28 mouse cellular contexts compared by ENCODE assay signal in the genomic region with DNA sequence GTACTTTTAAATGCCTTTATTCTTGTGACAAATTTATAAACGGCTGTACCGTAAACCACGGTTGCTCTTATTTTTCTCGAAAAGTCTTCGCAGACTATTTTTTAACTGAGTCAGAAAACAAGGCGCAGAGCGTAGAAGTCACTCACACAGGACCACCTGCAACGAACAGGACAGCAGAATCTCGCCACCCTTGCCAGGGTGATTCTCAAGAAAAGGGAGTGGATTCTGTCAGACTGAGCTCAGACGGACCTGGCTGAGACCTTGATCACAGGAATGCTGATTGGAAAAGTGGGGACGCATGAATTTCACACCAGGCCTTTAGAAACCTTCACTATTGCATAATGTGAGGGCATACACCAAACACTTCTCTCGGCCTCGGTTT. TPM values are rescaled to one million over a fixed set of nuclear protein-coding genes. Genes with fewer than 3 reads are reported as not detected.
DNase-seq lines count a peak whose midpoint lies in the region; ATAC-seq and TF ChIP-seq lines count a peak whose summit lies in the region.
"Had no signal": no experiment of that assay in that cellular context is flagged by ENCODE, and none has a peak within 500 bp of the region (broad histone marks: within the 10 kb centered on the region; RNA-seq: fewer than 3 reads in every experiment).

No protein-coding gene starts in this region.

- WGBS in hindbrain, embryonic 12.5 days: 22% methylated on average over 13 of the region's 13 CpGs
- WGBS in hindbrain, embryonic 16.5 days: 19% methylated on average over 13 of the region's 13 CpGs
- 28% methylated on average over 13 of the region's 13 CpGs for WGBS in hindbrain, postnatal 0 days

- H3K27me3 ChIP-seq in hindbrain, embryonic 12.5 days: peaks cover 82% of the 10 kb centered on the region
- H3K27me3 ChIP-seq in hindbrain, embryonic 16.5 days (replicated peaks; ENCODE audit: control insufficient read depth, insufficient read depth, low read length): peaks cover 47% of the 10 kb centered on the region
- H3K27me3 ChIP-seq in hindbrain, postnatal 0 days (ENCODE audit: insufficient read depth, low read length): peaks cover 71% of the 10 kb centered on the region

- H3K4me1 ChIP-seq in hindbrain, embryonic 12.5 days: peaks cover 31% of the 10 kb centered on the region
- H3K4me1 ChIP-seq in hindbrain, embryonic 16.5 days (ENCODE audit: control insufficient read depth, insufficient read depth, low read depth, low read length): peaks cover 9% of the 10 kb centered on the region
- H3K4me1 ChIP-seq in hindbrain, postnatal 0 days (ENCODE audit: insufficient read depth, low read length): no peaks in the 10 kb centered on the region

- H3K4me3 ChIP-seq in hindbrain, embryonic 12.5 days: no peak overlapping the region
- H3K4me3 ChIP-seq in hindbrain, embryonic 16.5 days (ENCODE audit: low read length): no peak overlapping the region
- H3K4me3 ChIP-seq in hindbrain, postnatal 0 days (ENCODE audit: low read length): 0 out of 2 replicates have a peak overlapping the region, but pooled peaks have one; percentile 6
- H3K4me3 ChIP-seq: forebrain, embryonic 10.5 days; limb, embryonic 15.5 days; lung, embryonic 15.5 days; megakaryocyte, embryonic 14.5 days had no signal

- H3K9me3 ChIP-seq in hindbrain, embryonic 12.5 days (replicated peaks): 0 out of 2 replicates have a peak, but pooled peaks cover 4% of the 10 kb centered on the region
- peaks cover 8% of the 10 kb centered on the region for H3K9me3 ChIP-seq in hindbrain, embryonic 16.5 days (ENCODE audit: control insufficient read depth, low read length)
- H3K9me3 ChIP-seq in hindbrain, postnatal 0 days (ENCODE audit: low read length): peaks cover 8% of the 10 kb centered on the region; the same call in 1 of the 2 replicates
- H3K9me3 ChIP-seq: limb, embryonic 15.5 days; lung, embryonic 15.5 days had no signal

- H3K4me2 ChIP-seq in hindbrain, embryonic 12.5 days (replicated peaks): peak overlapping the region; percentile 57; the same call in 1 of the 2 replicates
- H3K4me2 ChIP-seq in hindbrain, embryonic 16.5 days (ENCODE audit: low read length): no peak overlapping the region; the same call in 1 of the 2 replicates
- no peak overlapping the region for H3K4me2 ChIP-seq in hindbrain, postnatal 0 days (ENCODE audit: low read depth, low read length)
- H3K4me2 ChIP-seq: limb, embryonic 15.5 days; lung, embryonic 15.5 days had no signal

- H3K27ac ChIP-seq in hindbrain, embryonic 12.5 days: 0 out of 2 replicates have a peak overlapping the region, but pooled peaks have one; percentile 31
- H3K27ac ChIP-seq in hindbrain, embryonic 16.5 days (ENCODE audit: low read depth, low read length): no peak overlapping the region; the same call in 1 of the 2 replicates
- no peak overlapping the region; the same call in 1 of the 2 replicates for H3K27ac ChIP-seq in hindbrain, postnatal 0 days
- H3K27ac ChIP-seq: forebrain, embryonic 10.5 days; limb, embryonic 15.5 days; liver, embryonic 14.5 days; lung, embryonic 15.5 days; stomach, postnatal 0 days had no signal

- no peak overlapping the region for H3K9ac ChIP-seq in hindbrain, embryonic 12.5 days
- H3K9ac ChIP-seq in hindbrain, embryonic 16.5 days (ENCODE audit: low read depth, low read length): no peak overlapping the region
- H3K9ac ChIP-seq in hindbrain, postnatal 0 days (replicated peaks; ENCODE audit: low read length): no peak overlapping the region
- H3K9ac ChIP-seq: limb, embryonic 15.5 days; liver, embryonic 14.5 days; lung, embryonic 15.5 days had no signal

- ATAC-seq in cerebellum, adult (ENCODE audit: insufficient number of reproducible peaks, low FRiP score, low TSS enrichment): no peak
- ATAC-seq in hindbrain, embryonic 12.5 days (ENCODE audit: low FRiP score): no peak
- no peak for ATAC-seq in hindbrain, embryonic 16.5 days
- ATAC-seq in hindbrain, postnatal 0 days: no peak
- ATAC-seq: CD4-positive, CD25-positive, alpha-beta regulatory T cell, adult 4 months; forebrain, embryonic 16.5 days; inflammation-experienced regulatory T-cells, adult 6 months had no signal

- TF ChIP-seq CTCF in hindbrain, postnatal 0 days (IDR thresholded peaks at IDR 0.05; ENCODE audit: low read depth): no peak

- no peaks in the 10 kb centered on the region for H3K36me3 ChIP-seq in hindbrain, embryonic 12.5 days
- H3K36me3 ChIP-seq in hindbrain, embryonic 16.5 days (ENCODE audit: control insufficient read depth, insufficient read depth, low read length): no peaks in the 10 kb centered on the region
- no peaks in the 10 kb centered on the region for H3K36me3 ChIP-seq in hindbrain, postnatal 0 days (ENCODE audit: insufficient read depth, low read length)
- H3K36me3 ChIP-seq: forebrain, embryonic 10.5 days; limb, embryonic 15.5 days; lung, embryonic 15.5 days had no signal

- peak; percentile 31 for DNase-seq in cerebellum, adult 9-10 months
- DNase-seq in hindbrain, postnatal 0 days (ENCODE audit: low spot score): no peak
- DNase-seq in heart, adult 9 months (ENCODE audit: low spot score in 2 of 2): no peak
- DNase-seq in thymus, postnatal 25 days: no peak
- DNase-seq: adrenal gland, postnatal 36 days; gastrocnemius, postnatal 14 days; heart, adult 18-20 months; kidney, adult 18-20 months; layer of hippocampus, adult 9-11 months; lung, postnatal 36 days; right cerebral cortex, postnatal 14 days; thymus, adult 2 months had no signal

RNA-seq across cellular contexts. Expression of gene Tlx3, which starts 6.3 kb away (rescaled TPM):
- 29.8 and 33.8 TPM in 2 replicates for polyA plus RNA-seq in hindbrain, embryonic 12.5 days (2016; fragmentation: Nextera tagmentation; extraction: Ambion mirVana)
- 9.1 and 11.5 TPM in 2 replicates for polyA plus RNA-seq in hindbrain, embryonic 16.5 days (2015; fragmentation: Nextera tagmentation; extraction: Ambion mirVana)
- total RNA-seq in hindbrain, postnatal 0 days (2014; rRNA removed): 39.4 and 39.6 TPM in 2 replicates
- 11.3 and 14.5 TPM in 2 replicates for polyA plus RNA-seq in hindbrain, postnatal 0 days (2015; fragmentation: Nextera tagmentation; extraction: Ambion mirVana)
- total RNA-seq: gastrocnemius, postnatal 14 days; heart, adult 18-20 months; heart, postnatal 25 days; left cerebral cortex, adult 18-20 months; left cerebral cortex, postnatal 25 days had no signal
- polyA plus RNA-seq: CD4-positive, CD25-positive, alpha-beta regulatory T cell, adult 4 months; forebrain, embryonic 10.5 days; forebrain, embryonic 16.5 days; inflammation-experienced regulatory T-cells, adult 6 months; large intestine, adult 2 months; limb, embryonic 15.5 days; liver, embryonic 14.5 days; stomach, postnatal 0 days had no signal

RNA-seq across cellular contexts. Expression of gene Npm1, which starts 34.1 kb away (rescaled TPM):
- 615 and 624 TPM in 2 replicates for polyA plus RNA-seq in hindbrain, embryonic 12.5 days (2016; fragmentation: Nextera tagmentation; extraction: Ambion mirVana)
- 351 and 353 TPM in 2 replicates for polyA plus RNA-seq in hindbrain, embryonic 16.5 days (2015; fragmentation: Nextera tagmentation; extraction: Ambion mirVana)
- total RNA-seq in hindbrain, postnatal 0 days (2014; rRNA removed): 143 and 182 TPM in 2 replicates
- polyA plus RNA-seq in hindbrain, postnatal 0 days (2015; fragmentation: Nextera tagmentation; extraction: Ambion mirVana): 395 and 396 TPM in 2 replicates

RNA-seq across cellular contexts. Expression of gene Fgf18, which starts 49.9 kb away (rescaled TPM):
- polyA plus RNA-seq in hindbrain, embryonic 12.5 days (2016; fragmentation: Nextera tagmentation; extraction: Ambion mirVana): 9.8 and 10.7 TPM in 2 replicates
- polyA plus RNA-seq in hindbrain, embryonic 16.5 days (2015; fragmentation: Nextera tagmentation; extraction: Ambion mirVana): 7.2 and 9.0 TPM in 2 replicates
- total RNA-seq in hindbrain, postnatal 0 days (2014; rRNA removed): 6.3 and 10.1 TPM in 2 replicates
- 10.0 and 10.3 TPM in 2 replicates for polyA plus RNA-seq in hindbrain, postnatal 0 days (2015; fragmentation: Nextera tagmentation; extraction: Ambion mirVana)
- polyA plus RNA-seq: CD4-positive, CD25-positive, alpha-beta regulatory T cell, adult 4 months; inflammation-experienced regulatory T-cells, adult 6 months had no signal
